Mouse (Mus musculus) hindbrain, embryonic 11.5 days (tissue): ENCODE data around the gene BC035044. TPM values are rescaled to one million over a fixed set of nuclear protein-coding genes. Genes with fewer than 3 reads are reported as not detected.

Experiments
- ATAC-seq: fragments of 200-750 bp; cut with Nextera tagmentation; 2 replicates; pipeline ENCODE4 v1.8.0; 2017; ENCODE audit warnings: mild to moderate bottlenecking, moderate TSS enrichment, moderate library complexity; ENCODE audit not compliant: low FRiP score
- DNase-seq: peaks from one replicate; pipeline ENCODE4 v3.0.0-alpha.2; 2015; ENCODE audit warnings: low spot score
- H3K27ac ChIP-seq: fragments of 300-500 bp; sonication (generic); 2 replicates; pipeline ENCODE4 v1.5.1; 2014; ENCODE audit warnings: mild to moderate bottlenecking, low read depth, low read length
- H3K27me3 ChIP-seq: fragments of 300-500 bp; sonication (generic); 2 replicates; pipeline ENCODE4 v1.6.1; 2014; ENCODE audit warnings: mild to moderate bottlenecking, low read length, moderate library complexity, mixed read lengths; ENCODE audit not compliant: control insufficient read depth, insufficient read depth
- H3K36me3 ChIP-seq: fragments of 300-500 bp; sonication (generic); 2 replicates; pipeline ENCODE4 v1.6.1; 2014; ENCODE audit warnings: mild to moderate bottlenecking, low read length, moderate library complexity, mixed read lengths; ENCODE audit not compliant: control insufficient read depth, insufficient read depth
- H3K4me1 ChIP-seq: fragments of 300-500 bp; sonication (generic); replicated peaks from 2 replicates; pipeline ENCODE4 v1.6.1; 2014; ENCODE audit warnings: low read length, mixed read lengths; ENCODE audit not compliant: control insufficient read depth, insufficient read depth
- H3K4me2 ChIP-seq: fragments of 300-500 bp; sonication (generic); replicated peaks from 2 replicates; pipeline ENCODE4 v1.6.1; 2014; ENCODE audit warnings: mild to moderate bottlenecking, low read depth, low read length
- H3K4me3 ChIP-seq: fragments of 300-500 bp; sonication (generic); 2 replicates; pipeline ENCODE4 v1.5.1; 2014; ENCODE audit warnings: low read depth, low read length
- H3K9ac ChIP-seq: fragments of 300-500 bp; sonication (generic); 2 replicates; pipeline ENCODE4 v1.6.1; 2014; ENCODE audit warnings: low read depth, low read length
- H3K9me3 ChIP-seq: fragments of 300-500 bp; sonication (generic); 2 replicates; pipeline ENCODE4 v1.6.1; 2016; ENCODE audit warnings: low read length; ENCODE audit not compliant: control insufficient read depth
- WGBS: fragments of 180-500 bp; shearing (Covaris S2); extraction: QIAGEN DNeasy Blood & Tissue Kit; methylation state at CpG from one replicate; pipeline ENCODE4 v1.1.7; 2014; 5-methylcytosine and 5-hydroxymethylcytosine counted together
- polyA plus RNA-seq: library from polyadenylated mRNA; unstranded; fragments of >200 nt; fragmentation: Nextera tagmentation; extraction: Ambion mirVana; gene quantifications from 2 replicates; pipeline ENCODE4 v1.2.1, GENCODE M21; 2014

Gene BC035044
- polyA plus RNA-seq, 1 experiment from 2014 or later = 0.80 TPM

DNA sequence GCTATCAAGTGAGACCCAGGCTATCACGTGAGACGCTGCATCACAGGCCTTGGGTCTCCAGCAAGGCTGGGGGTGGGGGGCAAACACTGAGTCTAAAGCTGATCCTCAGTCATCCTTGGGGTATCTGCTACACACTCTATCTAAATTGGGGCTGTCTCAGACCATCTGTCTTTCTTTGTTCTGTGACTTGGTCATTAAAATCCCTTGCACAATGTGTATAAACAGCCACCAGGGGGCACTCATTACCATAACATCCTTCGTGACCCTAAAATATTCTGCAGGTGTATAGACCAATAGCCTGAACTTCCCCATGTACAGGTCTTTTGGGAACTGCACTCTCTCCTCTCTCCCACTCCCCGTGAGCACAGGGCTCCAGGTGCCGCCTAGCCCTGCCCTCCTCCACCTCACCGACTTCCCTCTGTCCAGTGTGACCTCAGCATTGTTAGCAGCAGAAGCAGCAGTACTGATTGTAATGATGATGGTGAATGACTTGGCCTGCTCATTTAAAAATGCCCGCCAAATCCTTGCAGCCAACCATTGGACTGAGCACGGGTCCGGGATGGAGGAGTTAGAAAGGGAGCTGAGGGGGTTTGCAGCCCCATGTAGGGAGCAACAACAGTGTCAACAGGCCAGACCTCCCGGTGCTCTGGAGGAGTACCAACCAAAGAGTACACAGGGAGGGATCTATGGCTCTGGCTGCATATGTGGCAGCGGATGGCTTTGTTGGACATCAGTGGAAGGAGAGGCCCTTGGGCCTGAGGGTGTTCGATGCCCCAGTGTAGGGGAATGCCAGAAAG, 36.7 kb downstream of the BC035044 start:
- no peak overlapping the region for H3K4me3 ChIP-seq
- peak; percentile 82 for DNase-seq
- no peak overlapping the region for H3K27ac ChIP-seq
- ATAC-seq = peak; percentile 86
- H3K9ac ChIP-seq = 0 out of 2 replicates have a peak overlapping the region, but pooled peaks have one; percentile 23
- WGBS = 45% methylated on average over 12 of the region's 12 CpGs
- no peaks in the 10 kb centered on the region for H3K27me3 ChIP-seq
- H3K9me3 ChIP-seq = no peaks in the 10 kb centered on the region
- no peaks in the 10 kb centered on the region for H3K36me3 ChIP-seq
- no peaks in the 10 kb centered on the region for H3K4me1 ChIP-seq
- H3K4me2 ChIP-seq = no peak overlapping the region

DNA sequence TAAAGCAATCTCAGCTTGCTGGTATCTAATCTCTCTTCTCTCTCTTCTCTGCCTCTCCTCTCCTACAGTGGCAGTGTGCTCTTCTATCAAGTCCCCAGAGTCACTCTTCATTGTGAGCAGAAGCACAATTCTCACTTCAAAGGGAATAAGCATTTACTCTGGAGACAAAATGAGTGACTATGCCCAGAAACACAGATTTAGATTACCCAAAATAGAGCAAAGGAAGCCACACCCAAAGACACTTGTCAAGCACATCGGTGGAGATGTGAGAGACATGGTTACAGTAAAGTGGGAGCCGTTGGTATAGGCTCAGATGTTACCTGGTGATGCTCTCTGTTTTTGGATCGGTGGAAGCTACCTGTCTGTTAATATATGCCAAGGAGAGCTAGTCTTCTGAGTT, 38.2 kb downstream of the BC035044 start:
- Histone ChIP-seq H3K27ac (no peak overlapping the region), H3K9ac (no peak overlapping the region), H3K27me3 (no peaks in the 10 kb centered on the region), H3K4me1 (no peaks in the 10 kb centered on the region), H3K4me2 (no peak overlapping the region), H3K4me3 (no peak overlapping the region), H3K9me3 (no peaks in the 10 kb centered on the region), H3K36me3 (no peaks in the 10 kb centered on the region)
- ATAC-seq = no peak
- 86% methylated on average over 3 of the region's 3 CpGs for WGBS
- no peak for DNase-seq

DNA sequence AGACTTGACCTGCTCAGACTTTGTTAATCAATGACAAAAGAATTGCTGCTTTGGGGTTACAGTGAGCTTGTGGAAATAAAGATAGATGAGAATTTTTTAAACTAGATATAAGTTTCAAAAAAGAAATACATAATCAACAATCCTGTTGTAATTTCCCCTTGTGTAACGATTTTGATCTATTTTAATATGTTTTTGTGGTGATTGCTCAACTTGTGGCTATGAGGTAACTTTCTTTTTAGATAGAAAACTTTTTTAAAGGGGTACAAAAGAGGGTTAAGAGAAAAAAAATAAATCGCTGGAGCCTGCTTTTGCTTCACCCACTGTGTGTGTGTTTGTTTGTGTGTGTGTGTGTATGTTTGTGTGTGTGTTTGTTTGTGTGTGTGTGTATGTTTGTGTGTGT, 39.8 kb downstream of the BC035044 start:
- 71% methylated on average over 2 of the region's 2 CpGs for WGBS
- DNase-seq (no peak), ATAC-seq (no peak)
- Histone ChIP-seq H3K27ac (no peak overlapping the region), H3K4me3 (no peak overlapping the region), H3K9ac (no peak overlapping the region), H3K4me1 (no peaks in the 10 kb centered on the region), H3K4me2 (no peak overlapping the region), H3K27me3 (no peaks in the 10 kb centered on the region), H3K36me3 (no peaks in the 10 kb centered on the region), H3K9me3 (no peaks in the 10 kb centered on the region)

DNA sequence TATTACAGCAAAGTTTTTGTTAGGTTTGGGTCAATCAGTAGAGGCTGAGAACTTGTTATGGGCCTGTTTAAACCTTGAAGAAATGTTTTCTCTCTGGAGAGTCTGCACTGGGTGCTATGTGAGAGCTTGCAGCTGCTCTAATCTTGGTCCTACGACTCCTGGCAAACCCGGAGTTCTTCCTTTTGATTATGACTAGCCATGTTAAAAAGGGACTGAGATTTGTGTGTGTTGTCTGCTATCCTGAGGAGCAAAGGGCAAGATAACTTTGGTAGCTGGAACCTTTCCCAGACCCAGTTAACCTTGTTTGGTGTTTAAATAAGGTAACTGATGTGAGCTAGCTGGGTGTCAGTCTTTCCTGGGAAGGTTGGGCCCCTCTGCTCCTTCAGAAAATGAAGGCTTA, 40.3 kb downstream of the BC035044 start:
- Histone ChIP-seq H3K4me2 (no peak overlapping the region), H3K27ac (no peak overlapping the region), H3K4me3 (no peak overlapping the region), H3K27me3 (no peaks in the 10 kb centered on the region), H3K9me3 (no peaks in the 10 kb centered on the region), H3K36me3 (no peaks in the 10 kb centered on the region), H3K4me1 (no peaks in the 10 kb centered on the region), H3K9ac (no peak overlapping the region)
- 89% methylated on average over 2 of the region's 2 CpGs for WGBS
- no peak for ATAC-seq
- DNase-seq = no peak

GRCm38 (mm10) chr6:128849902-128850301, 41.0 kb downstream of the BC035044 start:
- Histone ChIP-seq H3K9ac (no peak overlapping the region), H3K36me3 (no peaks in the 10 kb centered on the region), H3K4me1 (no peaks in the 10 kb centered on the region), H3K27ac (no peak overlapping the region), H3K4me2 (no peak overlapping the region), H3K4me3 (no peak overlapping the region), H3K9me3 (no peaks in the 10 kb centered on the region), H3K27me3 (no peaks in the 10 kb centered on the region)
- WGBS = 55% methylated on average over 2 of the region's 2 CpGs
- DNase-seq (peak; percentile 81), ATAC-seq (no peak)

- Histone ChIP-seq H3K4me3 (no peak overlapping the region), H3K9ac (no peak overlapping the region), H3K9me3 (no peaks in the 10 kb centered on the region), H3K4me2 (no peak overlapping the region), H3K27me3 (no peaks in the 10 kb centered on the region), H3K27ac (no peak overlapping the region), H3K4me1 (no peaks in the 10 kb centered on the region), H3K36me3 (no peaks in the 10 kb centered on the region)
- ATAC-seq = no peak
- 91% methylated on average over 4 of the region's 4 CpGs for WGBS
- DNase-seq = no peak
These were observed 43.5 kb downstream of the BC035044 start for GRCm38 (mm10) chr6:128847401-128847800.

DNA sequence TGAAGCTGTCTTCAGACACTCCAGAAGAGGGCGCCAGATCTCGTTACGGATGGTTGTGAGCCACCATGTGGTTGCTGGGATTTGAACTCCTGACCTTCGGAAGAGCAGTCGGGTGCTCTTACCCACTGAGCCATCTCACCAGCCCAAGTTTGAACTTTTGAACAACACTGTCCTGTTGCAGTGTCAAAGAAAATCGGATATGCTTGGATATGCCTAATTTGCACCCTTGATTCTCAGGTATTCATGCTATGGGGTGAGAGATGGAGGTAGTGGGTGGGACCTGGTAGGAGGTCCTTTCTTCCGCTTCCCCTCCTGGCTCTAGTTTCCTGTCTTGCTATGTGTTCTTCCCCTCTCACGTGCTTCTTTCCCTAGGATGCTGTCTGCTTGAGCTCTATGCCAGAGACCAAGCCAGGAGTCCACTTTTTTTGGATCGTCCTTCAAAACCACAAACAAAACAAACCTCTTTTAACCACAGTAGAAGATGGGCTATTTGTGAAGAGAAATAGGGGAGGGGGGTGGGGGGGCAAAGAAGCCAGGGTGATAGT, 44.9 kb downstream of the BC035044 start:
- Histone ChIP-seq H3K4me2 (no peak overlapping the region), H3K9me3 (no peaks in the 10 kb centered on the region), H3K36me3 (no peaks in the 10 kb centered on the region), H3K27me3 (no peaks in the 10 kb centered on the region), H3K4me1 (no peaks in the 10 kb centered on the region), H3K4me3 (no peak overlapping the region), H3K27ac (no peak overlapping the region), H3K9ac (no peak overlapping the region)
- ATAC-seq (no peak), DNase-seq (peak; percentile 28)
- 64% methylated on average over 6 of the region's 9 CpGs for WGBS

- DNase-seq (peak; percentile 96), ATAC-seq (peak; percentile 10; the same call in 1 of the 2 replicates)
- H3K4me1 ChIP-seq = no peaks in the 10 kb centered on the region
- H3K36me3 ChIP-seq = no peaks in the 10 kb centered on the region
- H3K9ac ChIP-seq = no peak overlapping the region
- H3K27ac ChIP-seq = no peak overlapping the region
- H3K4me3 ChIP-seq = no peak overlapping the region
- WGBS = 30% methylated on average over 7 of the region's 7 CpGs
- H3K9me3 ChIP-seq = no peaks in the 10 kb centered on the region
- H3K4me2 ChIP-seq = no peak overlapping the region
- no peaks in the 10 kb centered on the region for H3K27me3 ChIP-seq
These were observed 45.5 kb downstream of the BC035044 start for GRCm38 (mm10) chr6:128845319-128845979.
